Comparison of ENCODE assay signal across 8 mouse cellular contexts in genomic region chr10:80074813-80075601, GRCm38 (mm10). TPM values are rescaled to one million over a fixed set of nuclear protein-coding genes. Genes with fewer than 3 reads are reported as not detected.
A peak's percentile ranks its signal among the peaks of the same experiment; 100 is the strongest.
DNase-seq lines count a peak whose midpoint lies in the region; ATAC-seq and TF ChIP-seq lines count a peak whose summit lies in the region.

No protein-coding gene starts in this region.

- TF ChIP-seq CTCF in C2C12 (IDR thresholded peaks at IDR 0.05; ENCODE audit: control insufficient read depth, insufficient read depth, insufficient read length) (peak; percentile 41), G1E (IDR thresholded peaks at IDR 0.05; ENCODE audit: low read depth, low read length) (no peak)
- TF ChIP-seq CTCF in lung, adult 2 months (IDR thresholded peaks at IDR 0.05; ENCODE audit: insufficient read depth, low read length), result peak; percentile 47

- H3ac ChIP-seq in C2C12 (ENCODE audit: control insufficient read depth, insufficient read length, low read depth), result peak overlapping the region; percentile 49

- H3K27ac ChIP-seq in heart, embryonic 13.5 days (replicated peaks), result peak overlapping the region; percentile 61

- H3K79me3 ChIP-seq in C2C12 (ENCODE audit: low read depth), result peaks cover 7% of the 10 kb centered on the region

- peak; percentile 51 for ATAC-seq in G1E (ENCODE audit: extremely low read depth, insufficient number of reproducible peaks, low FRiP score, poor library complexity, severe bottlenecking)
- no peak for ATAC-seq in heart, embryonic 13.5 days (ENCODE audit: extremely low read depth, insufficient number of reproducible peaks, low FRiP score, low TSS enrichment)
- no peak for ATAC-seq in erythroid progenitor cell, adult 5-6 weeks (replicated peaks; ENCODE audit: low FRiP score, poor library complexity, severe bottlenecking)

- H3K36me3 ChIP-seq in C2C12 (ENCODE audit: control insufficient read depth, insufficient read depth) (peaks cover 32% of the 10 kb centered on the region), G1E (replicated peaks) (peaks cover 94% of the 10 kb centered on the region)
- H3K36me3 ChIP-seq in heart, embryonic 13.5 days, result peaks cover 24% of the 10 kb centered on the region

- DNase-seq in G1E (ENCODE audit: low spot score), result peak; percentile 71
- DNase-seq in embryo, embryonic 11 days, result peak; percentile 56
- peak; percentile 79 for DNase-seq in kidney, postnatal 10 days
- DNase-seq in lung, adult 2 months, result peak; percentile 77
- DNase-seq in right cerebral cortex, postnatal 14 days, result peak; percentile 44

- peak; percentile 62; the same call in 1 of the 2 replicates for TF ChIP-seq POLR2A in lung, adult 2 months (IDR thresholded peaks at IDR 0.05; ENCODE audit: borderline replicate concordance, extremely low read depth, low read depth, low read length)

- WGBS in heart, embryonic 13.5 days, result 16% methylated on average over 28 of the region's 28 CpGs
- 9% methylated on average over 28 of the region's 28 CpGs for WGBS in lung, adult 2 months

- H3K4me3 ChIP-seq in C2C12 (ENCODE audit: insufficient read depth, poor library complexity, severe bottlenecking) (peak overlapping the region; percentile 19), G1E (ENCODE audit: low read depth, low read length) (peak overlapping the region; percentile 71)
- H3K4me3 ChIP-seq in heart, embryonic 13.5 days, result peak overlapping the region; percentile 42
- H3K4me3 ChIP-seq in lung, adult 2 months (replicated peaks; ENCODE audit: extremely low read depth, low read depth, low read length), result peak overlapping the region; percentile 71

- H3K27me3 ChIP-seq in C2C12 (ENCODE audit: control insufficient read depth, insufficient read depth, insufficient read length), result no peaks in the 10 kb centered on the region
- H3K27me3 ChIP-seq in G1E (ENCODE audit: insufficient read depth, low read length), result no peaks in the 10 kb centered on the region
- no peaks in the 10 kb centered on the region for H3K27me3 ChIP-seq in heart, embryonic 13.5 days (replicated peaks)

- H3K9me3 ChIP-seq in G1E (replicated peaks), result no peaks in the 10 kb centered on the region
- H3K9me3 ChIP-seq in heart, embryonic 13.5 days, result no peaks in the 10 kb centered on the region

- peaks cover 25% of the 10 kb centered on the region for H3K79me2 ChIP-seq in C2C12 (ENCODE audit: control insufficient read depth, insufficient read depth)

- H3K4me1 ChIP-seq in G1E (ENCODE audit: insufficient read depth, low read depth, low read length), result peaks cover 86% of the 10 kb centered on the region
- H3K4me1 ChIP-seq in heart, embryonic 13.5 days, result peaks cover 58% of the 10 kb centered on the region
- H3K4me1 ChIP-seq in lung, adult 2 months (ENCODE audit: control insufficient read depth, insufficient read depth, low read length), result peaks cover 48% of the 10 kb centered on the region

- H3K4me2 ChIP-seq in heart, embryonic 13.5 days, result peak overlapping the region; percentile 68

- H3K9ac ChIP-seq in heart, embryonic 13.5 days, result peak overlapping the region; percentile 77

TF ChIP-seq in C2C12, 6 proteins besides CTCF, POLR2A, EP300 and RAD21:
- no peak for TF ChIP-seq MAX (IDR thresholded peaks at IDR 0.05)
- no peak for TF ChIP-seq MYOG (IDR thresholded peaks at IDR 0.05; ENCODE audit: control insufficient read depth, extremely low read depth, insufficient read length)
- TF ChIP-seq CEBPB (IDR thresholded peaks at IDR 0.05; ENCODE audit: low read depth), result no peak
- no peak for TF ChIP-seq MYOD1 (IDR thresholded peaks at IDR 0.05; ENCODE audit: control insufficient read depth, insufficient read length, low read depth)
- no peak for TF ChIP-seq USF1 (IDR thresholded peaks at IDR 0.05; ENCODE audit: low read depth)
- TF ChIP-seq FOSL1 (IDR thresholded peaks at IDR 0.05; ENCODE audit: insufficient read depth, low read length, poor library complexity, severe bottlenecking), result no peak

RNA-seq across cellular contexts. Expression of gene Gpx4, which starts 28.0 kb away (rescaled TPM):
- 964 TPM for polyA plus RNA-seq in C2C12 (2012; fragmentation: generic; extraction: Trizol)
- 274 and 290 TPM in 2 replicates for total RNA-seq in G1E (2014; fragmentation: Nextera tagmentation)
- total RNA-seq in G1E (2017), result 767 and 808 TPM in 2 replicates
- 1,138 and 1,173 TPM in 2 replicates for polyA plus RNA-seq in G1E (2012)
- polyA plus RNA-seq in heart, embryonic 13.5 days (2015; fragmentation: Nextera tagmentation; extraction: Ambion mirVana), result 691 and 741 TPM in 2 replicates
- 581 and 623 TPM in 2 replicates for polyA plus RNA-seq in lung, adult 2 months (2012; rRNA removed)
- 371 and 490 TPM in 2 replicates for total RNA-seq in erythroid progenitor cell, adult 5-6 weeks (2015; ENCODE audit: low replicate concordance)
- total RNA-seq in erythroid progenitor cell, adult 5-6 weeks (2017; ENCODE audit: low replicate concordance), result 239 and 372 TPM in 2 replicates

RNA-seq across cellular contexts. Expression of gene Sbno2, which starts 30.4 kb away (rescaled TPM):
- polyA plus RNA-seq in C2C12 (2012; fragmentation: generic; extraction: Trizol), result 29.4 TPM
- 24.7 and 34.2 TPM in 2 replicates for total RNA-seq in G1E (2014; fragmentation: Nextera tagmentation)
- total RNA-seq in G1E (2017), result 18.0 and 18.1 TPM in 2 replicates
- polyA plus RNA-seq in G1E (2012), result 34.8 and 37.4 TPM in 2 replicates
- 9.1 and 10.1 TPM in 2 replicates for polyA plus RNA-seq in heart, embryonic 13.5 days (2015; fragmentation: Nextera tagmentation; extraction: Ambion mirVana)
- polyA plus RNA-seq in lung, adult 2 months (2012; rRNA removed), result 83.7 and 85.8 TPM in 2 replicates
- 19.5 and 21.8 TPM in 2 replicates for total RNA-seq in erythroid progenitor cell, adult 5-6 weeks (2015; ENCODE audit: low replicate concordance)
- total RNA-seq in erythroid progenitor cell, adult 5-6 weeks (2017; ENCODE audit: low replicate concordance), result 34.3 and 36.1 TPM in 2 replicates

RNA-seq across cellular contexts. Expression of gene Polr2e, which starts 35.4 kb away (rescaled TPM):
- polyA plus RNA-seq in C2C12 (2012; fragmentation: generic; extraction: Trizol), result 269 TPM
- 74.3 and 90.2 TPM in 2 replicates for total RNA-seq in G1E (2014; fragmentation: Nextera tagmentation)
- total RNA-seq in G1E (2017), result 54.6 TPM in 2 replicates
- 148 and 206 TPM in 2 replicates for polyA plus RNA-seq in G1E (2012)
- polyA plus RNA-seq in heart, embryonic 13.5 days (2015; fragmentation: Nextera tagmentation; extraction: Ambion mirVana), result 149 and 154 TPM in 2 replicates
- 199 and 208 TPM in 2 replicates for polyA plus RNA-seq in lung, adult 2 months (2012; rRNA removed)
- 18.4 and 20.5 TPM in 2 replicates for total RNA-seq in erythroid progenitor cell, adult 5-6 weeks (2015; ENCODE audit: low replicate concordance)
- 14.6 and 28.4 TPM in 2 replicates for total RNA-seq in erythroid progenitor cell, adult 5-6 weeks (2017; ENCODE audit: low replicate concordance)

RNA-seq across cellular contexts. Expression of gene Stk11, which starts 40.6 kb away (rescaled TPM):
- polyA plus RNA-seq in C2C12 (2012; fragmentation: generic; extraction: Trizol) (106 TPM), G1E (2012) (161 and 170 TPM in 2 replicates)
- total RNA-seq in G1E (2014; fragmentation: Nextera tagmentation) (138 and 172 TPM in 2 replicates), G1E (2017) (150 and 154 TPM in 2 replicates)
- 12.0 and 13.0 TPM in 2 replicates for polyA plus RNA-seq in heart, embryonic 13.5 days (2015; fragmentation: Nextera tagmentation; extraction: Ambion mirVana)
- 161 and 168 TPM in 2 replicates for polyA plus RNA-seq in lung, adult 2 months (2012; rRNA removed)
- 224 and 296 TPM in 2 replicates for total RNA-seq in erythroid progenitor cell, adult 5-6 weeks (2015; ENCODE audit: low replicate concordance)
- total RNA-seq in erythroid progenitor cell, adult 5-6 weeks (2017; ENCODE audit: low replicate concordance), result 440 and 520 TPM in 2 replicates

RNA-seq across cellular contexts. Expression of gene Arhgap45, which starts 58.6 kb away (rescaled TPM):
- 1.6 TPM for polyA plus RNA-seq in C2C12 (2012; fragmentation: generic; extraction: Trizol)
- total RNA-seq in G1E (2014; fragmentation: Nextera tagmentation), result 56.7 and 59.4 TPM in 2 replicates
- total RNA-seq in G1E (2017), result 104 and 113 TPM in 2 replicates
- polyA plus RNA-seq in G1E (2012), result 179 and 186 TPM in 2 replicates
- 5.5 and 6.5 TPM in 2 replicates for polyA plus RNA-seq in heart, embryonic 13.5 days (2015; fragmentation: Nextera tagmentation; extraction: Ambion mirVana)
- polyA plus RNA-seq in lung, adult 2 months (2012; rRNA removed), result 102 and 103 TPM in 2 replicates
- 23.4 and 23.9 TPM in 2 replicates for total RNA-seq in erythroid progenitor cell, adult 5-6 weeks (2015; ENCODE audit: low replicate concordance)
- total RNA-seq in erythroid progenitor cell, adult 5-6 weeks (2017; ENCODE audit: low replicate concordance), result 16.0 and 28.8 TPM in 2 replicates

Comparison
In these comparisons a context has a peak if more than half of its experiments do, and no peak if none do; other contexts are left out.
1. H3K4me3 ChIP-seq: peak in every context shown above with its lines; median percentile 71 in G1E; 71 in lung, adult 2 months; 42 in heart, embryonic 13.5 days; 19 in C2C12.